In the genomic region with DNA sequence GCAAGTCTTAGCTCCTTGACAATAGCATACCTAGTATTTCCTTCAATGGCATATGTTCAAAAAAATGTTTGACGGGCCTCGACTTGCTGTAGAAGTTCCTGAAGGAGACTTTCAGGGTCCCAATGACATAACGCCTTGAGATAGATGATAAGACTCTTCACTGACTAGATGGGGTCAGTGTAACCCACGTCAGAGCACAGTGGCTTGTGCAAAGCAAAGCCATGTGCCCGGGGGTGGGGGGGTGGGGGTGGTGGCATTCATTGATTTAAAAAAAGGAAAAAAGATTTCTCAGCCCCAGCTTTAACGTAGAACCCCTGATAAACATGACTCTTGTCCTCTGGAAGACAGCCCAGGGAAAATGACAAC, we compare ENCODE assay signal across 8 mouse cellular contexts. TPM values are rescaled to one million over a fixed set of nuclear protein-coding genes. Genes with fewer than 3 reads are reported as not detected.
DNase-seq lines count a peak whose midpoint lies in the region; ATAC-seq and TF ChIP-seq lines count a peak whose summit lies in the region.

No protein-coding gene starts in this region.

- H3K4me2 ChIP-seq in embryonic facial prominence, embryonic 15.5 days (replicated peaks): peak overlapping the region; percentile 41
- peak overlapping the region; percentile 49 for H3K4me2 ChIP-seq in intestine, embryonic 16.5 days (ENCODE audit: low read depth, low read length)
- H3K4me2 ChIP-seq in neural tube, embryonic 12.5 days (replicated peaks): peak overlapping the region; percentile 50

- H3K9me3 ChIP-seq in embryonic facial prominence, embryonic 15.5 days (replicated peaks): no peaks in the 10 kb centered on the region
- no peaks in the 10 kb centered on the region for H3K9me3 ChIP-seq in intestine, embryonic 16.5 days (ENCODE audit: control insufficient read depth, low read length)
- no peaks in the 10 kb centered on the region for H3K9me3 ChIP-seq in neural tube, embryonic 12.5 days

- TF ChIP-seq CTCF in lung, adult 2 months (IDR thresholded peaks at IDR 0.05; ENCODE audit: insufficient read depth, low read length): no peak

- peak overlapping the region; percentile 83 for H3K27ac ChIP-seq in embryonic facial prominence, embryonic 15.5 days (replicated peaks)
- peak overlapping the region; percentile 73 for H3K27ac ChIP-seq in intestine, embryonic 16.5 days (ENCODE audit: low read length)
- H3K27ac ChIP-seq in neural tube, embryonic 12.5 days: no peak overlapping the region

- 51% methylated on average over 6 of the region's 6 CpGs for WGBS in lung, adult 2 months
- WGBS in embryonic facial prominence, embryonic 15.5 days: 51% methylated on average over 6 of the region's 6 CpGs
- WGBS in intestine, embryonic 16.5 days: 59% methylated on average over 6 of the region's 6 CpGs
- WGBS in neural tube, embryonic 12.5 days: 73% methylated on average over 6 of the region's 6 CpGs

- ATAC-seq in embryonic facial prominence, embryonic 15.5 days (ENCODE audit: insufficient number of reproducible peaks, low FRiP score, low TSS enrichment, low read depth): no peak
- no peak for ATAC-seq in intestine, embryonic 16.5 days
- ATAC-seq in neural tube, embryonic 12.5 days (ENCODE audit: low FRiP score, low read depth): peak; percentile 60

- H3K27me3 ChIP-seq in embryonic facial prominence, embryonic 15.5 days: no peaks in the 10 kb centered on the region
- H3K27me3 ChIP-seq in intestine, embryonic 16.5 days (replicated peaks; ENCODE audit: control insufficient read depth, insufficient read depth, low read length): no peaks in the 10 kb centered on the region
- no peaks in the 10 kb centered on the region for H3K27me3 ChIP-seq in neural tube, embryonic 12.5 days (replicated peaks)

- H3K4me1 ChIP-seq in lung, adult 2 months (ENCODE audit: control insufficient read depth, insufficient read depth, low read length): peaks cover 2% of the 10 kb centered on the region; the same call in 1 of the 2 replicates
- 0 out of 2 replicates have a peak, but pooled peaks cover 3% of the 10 kb centered on the region for H3K4me1 ChIP-seq in embryonic facial prominence, embryonic 15.5 days
- H3K4me1 ChIP-seq in intestine, embryonic 16.5 days (ENCODE audit: control insufficient read depth, insufficient read depth, low read length): peaks cover 3% of the 10 kb centered on the region; the same call in 1 of the 2 replicates
- H3K4me1 ChIP-seq in neural tube, embryonic 12.5 days: peaks cover 6% of the 10 kb centered on the region; the same call in 1 of the 2 replicates

- no peaks in the 10 kb centered on the region for H3K36me3 ChIP-seq in embryonic facial prominence, embryonic 15.5 days
- no peaks in the 10 kb centered on the region for H3K36me3 ChIP-seq in intestine, embryonic 16.5 days (ENCODE audit: control insufficient read depth, insufficient read depth, low read length)
- H3K36me3 ChIP-seq in neural tube, embryonic 12.5 days: no peaks in the 10 kb centered on the region

- DNase-seq in lung, adult 2 months: no peak
- DNase-seq in lung, adult 18-20 months: no peak
- no peak for DNase-seq in cerebellum, postnatal 36 days
- no peak for DNase-seq in right cerebral cortex, postnatal 4 days
- DNase-seq in retina, postnatal 1 day: no peak

- TF ChIP-seq POLR2A in lung, adult 2 months (IDR thresholded peaks at IDR 0.05; ENCODE audit: borderline replicate concordance, extremely low read depth, low read depth, low read length): no peak

- H3K4me3 ChIP-seq in lung, adult 2 months (replicated peaks; ENCODE audit: extremely low read depth, low read depth, low read length): peak overlapping the region; percentile 57
- peak overlapping the region; percentile 43 for H3K4me3 ChIP-seq in embryonic facial prominence, embryonic 15.5 days (replicated peaks)
- H3K4me3 ChIP-seq in intestine, embryonic 16.5 days (ENCODE audit: low read length): peak overlapping the region; percentile 40
- H3K4me3 ChIP-seq in neural tube, embryonic 12.5 days: no peak overlapping the region

- no peak overlapping the region for H3K9ac ChIP-seq in embryonic facial prominence, embryonic 15.5 days
- 0 out of 2 replicates have a peak overlapping the region, but pooled peaks have one; percentile 62 for H3K9ac ChIP-seq in intestine, embryonic 16.5 days (ENCODE audit: low read depth, low read length)
- H3K9ac ChIP-seq in neural tube, embryonic 12.5 days: no peak overlapping the region

RNA-seq across cellular contexts. Expression of gene Slc25a5, which starts 12.8 kb away (rescaled TPM):
- polyA plus RNA-seq in lung, adult 2 months (2012; rRNA removed): 299 and 343 TPM in 2 replicates
- polyA plus RNA-seq in embryonic facial prominence, embryonic 15.5 days (2015; fragmentation: Nextera tagmentation; extraction: Ambion mirVana): 504 and 542 TPM in 2 replicates
- polyA plus RNA-seq in intestine, embryonic 16.5 days (2015; fragmentation: Nextera tagmentation; extraction: Ambion mirVana): 1,210 and 1,225 TPM in 2 replicates
- polyA plus RNA-seq in neural tube, embryonic 12.5 days (2016; fragmentation: Nextera tagmentation; extraction: Ambion mirVana): 613 and 624 TPM in 2 replicates
